Mouse (Mus musculus): ENCODE results near the gene Map3k7. TPM values are rescaled to one million over a fixed set of nuclear protein-coding genes. Genes with fewer than 3 reads are reported as not detected.

Map3k7 gene
- polyA plus RNA-seq, 1 experiment from 2014 or later, result 47.3 TPM

- Histone ChIP-seq H3K36me3 (no peaks in the 10 kb centered on the region), H3K9me3 (no peaks in the 10 kb centered on the region), H3K27me3 (peaks cover 42% of the 10 kb centered on the region), H3K4me3 (no peak overlapping the region), H3K4me2 (replicated peaks) (no peak overlapping the region), H3K4me1 (peaks cover 18% of the 10 kb centered on the region), H3K27ac (replicated peaks) (no peak overlapping the region), H3K9ac (replicated peaks) (no peak overlapping the region)
- ATAC-seq (ENCODE audit: low FRiP score, low read depth), result peak; percentile 32; the same call in 1 of the 2 replicates
- 33% methylated on average over 9 of the region's 9 CpGs for WGBS
These were observed 25.3 kb upstream of the Map3k7 start for GRCm38 (mm10) chr4:31938416-31939106.

GRCm38 (mm10) chr4:31941616-31942015 lies 22.3 kb upstream of the Map3k7 start:
- Histone ChIP-seq H3K36me3 (no peaks in the 10 kb centered on the region), H3K4me1 (peaks cover 14% of the 10 kb centered on the region; the same call in 1 of the 2 replicates), H3K4me2 (replicated peaks) (no peak overlapping the region), H3K4me3 (no peak overlapping the region), H3K27ac (replicated peaks) (no peak overlapping the region), H3K27me3 (peaks cover 24% of the 10 kb centered on the region), H3K9ac (replicated peaks) (no peak overlapping the region), H3K9me3 (no peaks in the 10 kb centered on the region)
- no peak for ATAC-seq (ENCODE audit: low FRiP score, low read depth)
- 52% methylated on average over 4 of the region's 4 CpGs for WGBS

GRCm38 (mm10) chr4:31943045-31943444 lies 20.9 kb upstream of the Map3k7 start:
- peaks cover 19% of the 10 kb centered on the region for H3K27me3 ChIP-seq
- H3K36me3 ChIP-seq, result no peaks in the 10 kb centered on the region
- H3K9me3 ChIP-seq, result no peaks in the 10 kb centered on the region
- H3K27ac ChIP-seq (replicated peaks), result no peak overlapping the region
- peaks cover under 1% of the 10 kb centered on the region; the same call in 1 of the 2 replicates for H3K4me1 ChIP-seq
- H3K4me2 ChIP-seq (replicated peaks), result no peak overlapping the region
- 85% methylated on average over 2 of the region's 2 CpGs for WGBS
- no peak overlapping the region for H3K9ac ChIP-seq (replicated peaks)
- no peak overlapping the region for H3K4me3 ChIP-seq
- no peak for ATAC-seq (ENCODE audit: low FRiP score, low read depth)

GRCm38 (mm10) chr4:31964194-31964875 lies 438 bp downstream of the Map3k7 start:
- H3K4me2 ChIP-seq (replicated peaks), result peak overlapping the region; percentile 79
- no peaks in the 10 kb centered on the region for H3K36me3 ChIP-seq
- WGBS, result under 1% methylated on average over 47 of the region's 47 CpGs
- no peaks in the 10 kb centered on the region for H3K27me3 ChIP-seq
- H3K4me1 ChIP-seq, result peaks cover 21% of the 10 kb centered on the region
- peak overlapping the region; percentile 83 for H3K4me3 ChIP-seq
- peak overlapping the region; percentile 97 for H3K27ac ChIP-seq (replicated peaks)
- ATAC-seq (ENCODE audit: low FRiP score, low read depth), result no peak
- peak overlapping the region; percentile 87 for H3K9ac ChIP-seq (replicated peaks)
- H3K9me3 ChIP-seq, result no peaks in the 10 kb centered on the region

GRCm38 (mm10) chr4:31965208-31965607 lies 1.3 kb downstream of the Map3k7 start:
- Histone ChIP-seq H3K4me2 (replicated peaks) (peak overlapping the region; percentile 79), H3K27me3 (no peaks in the 10 kb centered on the region), H3K9me3 (no peaks in the 10 kb centered on the region), H3K36me3 (no peaks in the 10 kb centered on the region), H3K9ac (replicated peaks) (no peak overlapping the region), H3K4me3 (peak overlapping the region; percentile 83), H3K27ac (replicated peaks) (no peak overlapping the region), H3K4me1 (peaks cover 21% of the 10 kb centered on the region)
- ATAC-seq (ENCODE audit: low FRiP score, low read depth), result no peak
- WGBS, result 44% methylated on average over 2 of the region's 2 CpGs

GRCm38 (mm10) chr4:31971437-31971836 lies 7.5 kb downstream of the Map3k7 start:
- no peaks in the 10 kb centered on the region; the same call in 1 of the 2 replicates for H3K4me1 ChIP-seq
- no peak for ATAC-seq (ENCODE audit: low FRiP score, low read depth)
- H3K9me3 ChIP-seq, result no peaks in the 10 kb centered on the region
- no peak overlapping the region for H3K4me3 ChIP-seq
- H3K27me3 ChIP-seq, result no peaks in the 10 kb centered on the region
- H3K4me2 ChIP-seq (replicated peaks), result no peak overlapping the region
- H3K27ac ChIP-seq (replicated peaks), result no peak overlapping the region
- H3K36me3 ChIP-seq, result peaks cover under 1% of the 10 kb centered on the region; the same call in 1 of the 2 replicates
- WGBS, result 94% methylated on average over 1 of the region's 1 CpGs
- no peak overlapping the region for H3K9ac ChIP-seq (replicated peaks)

GRCm38 (mm10) chr4:31972181-31972580 lies 8.3 kb downstream of the Map3k7 start:
- Histone ChIP-seq H3K4me2 (replicated peaks) (no peak overlapping the region), H3K36me3 (peaks cover 5% of the 10 kb centered on the region; the same call in 1 of the 2 replicates), H3K4me3 (no peak overlapping the region), H3K27ac (replicated peaks) (no peak overlapping the region), H3K27me3 (no peaks in the 10 kb centered on the region), H3K4me1 (no peaks in the 10 kb centered on the region; the same call in 1 of the 2 replicates), H3K9me3 (no peaks in the 10 kb centered on the region), H3K9ac (replicated peaks) (no peak overlapping the region)
- 69% methylated on average over 6 of the region's 6 CpGs for WGBS
- no peak for ATAC-seq (ENCODE audit: low FRiP score, low read depth)

GRCm38 (mm10) chr4:31975260-31975950 lies 11.5 kb downstream of the Map3k7 start:
- Histone ChIP-seq H3K9me3 (no peaks in the 10 kb centered on the region), H3K4me2 (replicated peaks) (no peak overlapping the region), H3K27ac (replicated peaks) (no peak overlapping the region), H3K4me3 (no peak overlapping the region), H3K4me1 (no peaks in the 10 kb centered on the region; the same call in 1 of the 2 replicates), H3K27me3 (no peaks in the 10 kb centered on the region), H3K36me3 (peaks cover 26% of the 10 kb centered on the region), H3K9ac (replicated peaks) (no peak overlapping the region)
- 76% methylated on average over 3 of the region's 3 CpGs for WGBS
- ATAC-seq (ENCODE audit: low FRiP score, low read depth), result no peak

- Histone ChIP-seq H3K27me3 (no peaks in the 10 kb centered on the region), H3K36me3 (peaks cover 54% of the 10 kb centered on the region), H3K4me2 (replicated peaks) (no peak overlapping the region), H3K9ac (replicated peaks) (no peak overlapping the region), H3K9me3 (no peaks in the 10 kb centered on the region), H3K27ac (replicated peaks) (no peak overlapping the region), H3K4me1 (no peaks in the 10 kb centered on the region), H3K4me3 (no peak overlapping the region)
- 95% methylated on average over 8 of the region's 8 CpGs for WGBS
- no peak for ATAC-seq (ENCODE audit: low FRiP score, low read depth)
These were observed 18.0 kb downstream of the Map3k7 start for GRCm38 (mm10) chr4:31981863-31982262.

GRCm38 (mm10) chr4:31993386-31993785 lies 29.5 kb downstream of the Map3k7 start:
- ATAC-seq (ENCODE audit: low FRiP score, low read depth), result no peak
- no peaks in the 10 kb centered on the region for H3K27me3 ChIP-seq
- no peaks in the 10 kb centered on the region for H3K4me1 ChIP-seq
- H3K4me2 ChIP-seq (replicated peaks), result no peak overlapping the region
- WGBS, result 89% methylated on average over 2 of the region's 2 CpGs
- no peak overlapping the region for H3K9ac ChIP-seq (replicated peaks)
- H3K9me3 ChIP-seq, result no peaks in the 10 kb centered on the region
- no peak overlapping the region for H3K27ac ChIP-seq (replicated peaks)
- peaks cover 62% of the 10 kb centered on the region for H3K36me3 ChIP-seq
- H3K4me3 ChIP-seq, result no peak overlapping the region

- Histone ChIP-seq H3K27me3 (no peaks in the 10 kb centered on the region), H3K27ac (replicated peaks) (no peak overlapping the region), H3K4me1 (no peaks in the 10 kb centered on the region), H3K4me2 (replicated peaks) (no peak overlapping the region), H3K36me3 (peaks cover 62% of the 10 kb centered on the region), H3K9ac (replicated peaks) (no peak overlapping the region), H3K4me3 (no peak overlapping the region), H3K9me3 (no peaks in the 10 kb centered on the region)
- ATAC-seq (ENCODE audit: low FRiP score, low read depth), result no peak
- 71% methylated on average over 1 of the region's 1 CpGs for WGBS
These were observed 30.0 kb downstream of the Map3k7 start for GRCm38 (mm10) chr4:31993865-31994264.

GRCm38 (mm10) chr4:32001498-32001897 lies 37.6 kb downstream of the Map3k7 start:
- H3K4me2 ChIP-seq (replicated peaks), result no peak overlapping the region
- no peaks in the 10 kb centered on the region for H3K9me3 ChIP-seq
- no peaks in the 10 kb centered on the region for H3K27me3 ChIP-seq
- no peak overlapping the region for H3K9ac ChIP-seq (replicated peaks)
- ATAC-seq (ENCODE audit: low FRiP score, low read depth), result no peak
- no peak overlapping the region for H3K27ac ChIP-seq (replicated peaks)
- H3K4me3 ChIP-seq, result no peak overlapping the region
- 85% methylated on average over 3 of the region's 3 CpGs for WGBS
- H3K4me1 ChIP-seq, result no peaks in the 10 kb centered on the region
- peaks cover 33% of the 10 kb centered on the region for H3K36me3 ChIP-seq

Measured in midbrain, embryonic 12.5 days (tissue).